Mouse (Mus musculus): ENCODE data around the gene Cdh5. TPM values are rescaled to one million over a fixed set of nuclear protein-coding genes. Genes with fewer than 3 reads are reported as not detected.
"Not testable (repeated sequence)": the region's sequence is repeated elsewhere in the genome, so short reads cannot be mapped to it uniquely, and the experiment has no call there.

Cdh5 gene
- polyA plus RNA-seq, 1 experiment from 2014 or later, result 9.2 TPM

DNA sequence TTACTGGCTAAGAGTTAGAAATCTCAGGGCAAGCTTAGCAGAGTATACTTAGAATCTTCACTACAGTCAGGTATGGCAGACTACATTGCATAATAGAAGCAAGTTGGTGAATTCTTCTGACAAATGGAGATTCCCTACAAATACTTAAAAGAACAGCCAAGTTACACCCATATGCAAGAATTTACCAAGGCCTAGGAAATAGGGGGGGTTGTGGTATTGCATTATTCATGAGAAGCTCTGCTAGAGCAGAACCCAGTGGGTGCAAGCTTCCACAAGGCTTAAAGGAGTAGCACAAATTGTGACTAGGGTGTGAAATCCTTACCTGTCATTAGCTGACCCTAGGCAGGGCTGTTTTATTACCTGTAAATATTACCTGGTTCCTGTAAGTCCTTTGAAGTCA lies 13.5 kb upstream of the Cdh5 start:
- H3K27ac ChIP-seq (ENCODE audit: low read length); H3K4me3 ChIP-seq (replicated peaks; ENCODE audit: low read length); H3K9me3 ChIP-seq (ENCODE audit: control insufficient read depth, low read length); H3K4me2 ChIP-seq (ENCODE audit: low read length); H3K4me1 ChIP-seq (replicated peaks; ENCODE audit: control insufficient read depth, insufficient read depth, low read length); H3K27me3 ChIP-seq (replicated peaks; ENCODE audit: control insufficient read depth, insufficient read depth, low read length); H3K36me3 ChIP-seq (ENCODE audit: control insufficient read depth, insufficient read depth); H3K9ac ChIP-seq (replicated peaks; ENCODE audit: low read depth, low read length); ATAC-seq: not testable (repeated sequence)

DNA sequence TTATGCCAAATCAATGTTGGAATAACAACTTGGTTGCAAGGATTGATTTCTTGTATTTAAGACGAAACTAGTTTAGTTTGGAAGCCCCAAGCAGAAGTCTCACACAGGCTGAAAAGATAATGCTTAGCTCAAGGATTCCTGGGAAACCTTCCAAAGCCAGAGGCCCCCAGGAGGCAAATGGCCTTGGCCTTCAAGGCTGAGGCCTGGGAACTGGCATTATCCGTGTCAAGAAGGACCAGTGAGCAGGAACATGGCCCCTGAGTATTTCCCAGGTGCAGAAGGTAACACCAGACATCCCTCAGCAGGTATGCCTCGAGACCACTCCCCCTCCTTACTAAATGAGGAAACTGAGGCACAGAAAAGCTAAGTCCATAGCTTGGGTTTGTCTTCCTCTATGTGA lies 12.5 kb upstream of the Cdh5 start:
- Histone ChIP-seq H3K27me3 (replicated peaks; ENCODE audit: control insufficient read depth, insufficient read depth, low read length) (no peaks in the 10 kb centered on the region), H3K27ac (ENCODE audit: low read length) (no peak overlapping the region), H3K9ac (replicated peaks; ENCODE audit: low read depth, low read length) (no peak overlapping the region), H3K4me1 (replicated peaks; ENCODE audit: control insufficient read depth, insufficient read depth, low read length) (0 out of 2 replicates have a peak, but pooled peaks cover 2% of the 10 kb centered on the region), H3K4me2 (ENCODE audit: low read length) (no peak overlapping the region), H3K9me3 (ENCODE audit: control insufficient read depth, low read length) (no peaks in the 10 kb centered on the region), H3K4me3 (replicated peaks; ENCODE audit: low read length) (no peak overlapping the region), H3K36me3 (ENCODE audit: control insufficient read depth, insufficient read depth) (no peaks in the 10 kb centered on the region)
- ATAC-seq, result no peak
- WGBS, result 75% methylated on average over 3 of the region's 3 CpGs

DNA sequence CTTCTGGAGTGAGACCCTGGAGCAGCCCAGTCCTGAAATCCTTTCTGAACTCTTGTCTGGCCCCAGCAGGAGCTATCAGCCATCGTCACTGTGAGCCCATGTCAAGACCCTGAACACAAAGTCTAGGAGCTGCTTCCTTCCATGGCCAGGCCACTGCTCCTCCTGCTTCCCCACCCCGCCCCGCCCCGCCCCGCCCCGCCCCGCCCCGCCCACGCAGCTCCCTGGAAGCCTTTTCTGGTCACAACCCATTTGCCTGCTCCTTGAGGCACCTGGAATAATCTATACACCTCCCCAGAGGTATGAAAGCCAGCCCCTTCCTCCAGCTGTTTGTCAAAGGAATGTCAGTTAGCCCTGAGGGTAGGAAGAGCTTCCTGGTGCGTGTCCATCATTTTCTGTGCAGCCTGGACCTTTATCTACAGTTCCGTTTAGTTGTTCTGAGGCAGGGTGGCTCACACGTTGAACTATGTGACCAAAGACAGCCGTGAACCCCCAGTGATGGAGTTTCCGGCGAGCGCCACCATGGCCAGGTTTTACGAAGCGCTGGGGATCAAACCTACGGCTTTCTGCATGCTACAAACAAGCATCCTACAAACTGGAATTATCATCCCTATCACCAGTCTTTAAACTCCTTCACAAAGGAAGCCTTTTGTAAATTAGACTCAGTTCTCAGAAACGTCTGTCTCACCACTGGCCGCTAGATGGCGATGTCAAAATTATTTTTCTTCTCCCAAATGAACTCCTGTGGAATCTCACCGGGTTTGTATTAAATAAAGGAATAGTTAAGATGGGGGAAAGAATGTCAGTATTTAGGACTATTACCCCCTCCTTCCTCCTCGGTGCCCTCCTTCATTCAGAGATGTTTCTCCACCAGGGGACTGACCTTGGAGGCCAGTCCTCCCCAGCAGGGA lies 10.2 kb upstream of the Cdh5 start:
- H3K9me3 ChIP-seq (ENCODE audit: control insufficient read depth, low read length); H3K4me3 ChIP-seq (replicated peaks; ENCODE audit: low read length); H3K9ac ChIP-seq (replicated peaks; ENCODE audit: low read depth, low read length); H3K4me1 ChIP-seq (replicated peaks; ENCODE audit: control insufficient read depth, insufficient read depth, low read length); H3K27ac ChIP-seq (ENCODE audit: low read length); H3K36me3 ChIP-seq (ENCODE audit: control insufficient read depth, insufficient read depth); ATAC-seq; H3K27me3 ChIP-seq (replicated peaks; ENCODE audit: control insufficient read depth, insufficient read depth, low read length): not testable (repeated sequence)
- WGBS, result 13% methylated on average over 24 of the region's 24 CpGs
- peak overlapping the region; percentile 26; the same call in 1 of the 2 replicates for H3K4me2 ChIP-seq (ENCODE audit: low read length)

DNA sequence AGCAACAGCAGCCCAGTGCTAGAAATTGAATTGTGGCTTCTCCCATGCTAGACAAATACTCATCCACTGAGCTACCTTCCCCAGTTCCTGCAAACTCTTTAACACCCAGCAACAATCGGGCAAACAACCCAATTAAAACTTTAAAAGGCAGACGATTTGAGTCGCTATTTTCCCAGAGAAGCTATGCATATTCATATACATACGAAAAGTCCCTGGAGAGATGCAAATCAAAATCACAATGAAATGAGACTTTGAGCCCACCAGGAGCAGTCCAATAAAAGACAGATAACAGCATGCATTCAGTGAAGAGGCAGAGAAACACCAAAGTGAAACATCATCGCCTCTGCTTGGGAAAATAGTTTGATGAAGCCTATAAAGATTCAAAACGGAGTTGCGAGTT lies 8.1 kb upstream of the Cdh5 start:
- Histone ChIP-seq H3K9me3 (ENCODE audit: control insufficient read depth, low read length) (no peaks in the 10 kb centered on the region), H3K4me1 (replicated peaks; ENCODE audit: control insufficient read depth, insufficient read depth, low read length) (0 out of 2 replicates have a peak, but pooled peaks cover 2% of the 10 kb centered on the region), H3K4me2 (ENCODE audit: low read length) (no peak overlapping the region), H3K27me3 (replicated peaks; ENCODE audit: control insufficient read depth, insufficient read depth, low read length) (no peaks in the 10 kb centered on the region), H3K27ac (ENCODE audit: low read length) (no peak overlapping the region), H3K36me3 (ENCODE audit: control insufficient read depth, insufficient read depth) (no peaks in the 10 kb centered on the region), H3K4me3 (replicated peaks; ENCODE audit: low read length) (no peak overlapping the region), H3K9ac (replicated peaks; ENCODE audit: low read depth, low read length) (no peak overlapping the region)
- no peak for ATAC-seq
- WGBS, result 33% methylated on average over 7 of the region's 7 CpGs

DNA sequence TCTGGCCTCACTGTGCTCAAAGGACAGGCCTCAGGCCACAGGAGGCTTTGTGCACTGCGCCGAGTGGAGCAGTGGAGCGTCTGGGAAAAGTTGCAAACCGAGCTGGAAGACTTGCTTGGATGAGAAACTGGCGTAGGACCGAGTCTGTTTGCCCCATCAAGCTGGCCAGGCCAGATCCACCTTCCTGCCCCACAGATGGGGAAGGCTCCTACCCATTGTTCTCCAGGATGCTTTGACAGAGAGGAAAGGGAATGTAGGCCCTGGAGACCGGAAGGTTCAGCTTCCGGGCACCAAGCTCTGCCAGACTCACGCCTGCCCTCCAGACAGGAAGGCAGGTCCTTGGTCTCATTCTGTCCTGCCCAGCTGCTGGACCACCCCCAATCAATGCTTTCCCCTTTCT lies 5.8 kb upstream of the Cdh5 start:
- no peak overlapping the region for H3K27ac ChIP-seq (ENCODE audit: low read length)
- H3K4me3 ChIP-seq (replicated peaks; ENCODE audit: low read length), result no peak overlapping the region
- 0 out of 2 replicates have a peak, but pooled peaks cover 7% of the 10 kb centered on the region for H3K4me1 ChIP-seq (replicated peaks; ENCODE audit: control insufficient read depth, insufficient read depth, low read length)
- H3K27me3 ChIP-seq (replicated peaks; ENCODE audit: control insufficient read depth, insufficient read depth, low read length), result no peaks in the 10 kb centered on the region
- ATAC-seq, result no peak
- no peaks in the 10 kb centered on the region for H3K9me3 ChIP-seq (ENCODE audit: control insufficient read depth, low read length)
- H3K9ac ChIP-seq (replicated peaks; ENCODE audit: low read depth, low read length), result no peak overlapping the region
- no peak overlapping the region for H3K4me2 ChIP-seq (ENCODE audit: low read length)
- H3K36me3 ChIP-seq (ENCODE audit: control insufficient read depth, insufficient read depth), result no peaks in the 10 kb centered on the region
- WGBS, result 76% methylated on average over 9 of the region's 9 CpGs

DNA sequence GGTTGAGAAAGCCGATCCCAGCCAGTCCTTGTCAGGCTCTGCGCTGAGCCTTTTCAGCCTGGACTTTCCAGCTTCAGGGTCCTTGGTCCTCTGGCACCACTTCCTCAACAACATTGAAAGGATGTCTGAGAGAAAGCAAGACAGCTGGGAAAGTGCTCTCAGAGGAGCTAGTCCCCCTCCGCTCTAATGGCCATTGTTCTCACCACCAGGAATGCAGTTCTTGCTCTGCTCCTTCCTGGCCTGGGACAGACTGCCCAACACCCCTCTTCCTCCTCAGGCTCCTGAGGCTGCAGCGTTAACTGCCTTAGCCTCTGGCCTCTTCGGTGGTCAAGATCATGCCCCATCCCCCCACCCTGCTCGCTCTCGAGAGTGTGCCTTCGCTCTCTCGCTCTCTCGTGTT lies 4.8 kb upstream of the Cdh5 start:
- Histone ChIP-seq H3K4me1 (replicated peaks; ENCODE audit: control insufficient read depth, insufficient read depth, low read length) (0 out of 2 replicates have a peak, but pooled peaks cover 5% of the 10 kb centered on the region), H3K9me3 (ENCODE audit: control insufficient read depth, low read length) (no peaks in the 10 kb centered on the region), H3K9ac (replicated peaks; ENCODE audit: low read depth, low read length) (no peak overlapping the region), H3K4me2 (ENCODE audit: low read length) (no peak overlapping the region), H3K4me3 (replicated peaks; ENCODE audit: low read length) (no peak overlapping the region), H3K27ac (ENCODE audit: low read length) (no peak overlapping the region), H3K36me3 (ENCODE audit: control insufficient read depth, insufficient read depth) (no peaks in the 10 kb centered on the region), H3K27me3 (replicated peaks; ENCODE audit: control insufficient read depth, insufficient read depth, low read length) (no peaks in the 10 kb centered on the region)
- no peak for ATAC-seq
- WGBS, result 73% methylated on average over 10 of the region's 10 CpGs

DNA sequence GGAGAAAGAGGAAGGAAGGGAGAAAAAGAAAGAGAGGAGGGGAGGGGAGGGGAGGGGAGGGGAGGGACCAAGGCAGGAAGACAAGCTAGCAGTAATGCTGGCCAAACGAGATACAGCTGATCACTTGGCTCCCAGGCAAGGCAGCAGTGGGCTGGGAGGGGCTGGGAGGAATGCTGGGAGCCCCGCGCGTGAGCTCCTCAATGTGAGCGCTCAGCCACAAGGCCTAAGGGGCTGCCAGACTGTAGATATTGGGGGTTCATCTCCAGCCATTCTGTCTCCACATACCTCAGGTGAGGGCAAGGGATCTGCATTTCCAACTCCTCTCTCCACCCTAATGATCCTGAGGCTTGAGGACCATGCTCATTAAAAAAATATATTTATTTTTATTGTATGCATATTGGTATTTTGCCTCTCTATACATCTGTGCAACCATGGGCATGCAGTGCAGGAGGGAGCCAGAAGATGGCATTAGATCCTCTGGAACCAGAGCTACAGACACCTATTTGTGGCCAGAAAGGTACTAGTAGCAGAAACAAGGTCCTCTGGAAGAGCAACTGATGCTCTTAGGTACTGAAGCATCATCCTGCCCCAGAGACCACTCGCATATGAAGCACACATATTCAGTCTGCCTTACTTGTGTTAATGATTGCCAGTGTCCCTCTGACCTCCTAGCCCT lies 2.6 kb upstream of the Cdh5 start:
- no peak overlapping the region for H3K4me2 ChIP-seq (ENCODE audit: low read length)
- H3K36me3 ChIP-seq (ENCODE audit: control insufficient read depth, insufficient read depth), result no peaks in the 10 kb centered on the region
- peak; percentile 65 for ATAC-seq
- 41% methylated on average over 6 of the region's 6 CpGs for WGBS
- H3K27me3 ChIP-seq (replicated peaks; ENCODE audit: control insufficient read depth, insufficient read depth, low read length), result no peaks in the 10 kb centered on the region
- H3K9ac ChIP-seq (replicated peaks; ENCODE audit: low read depth, low read length), result no peak overlapping the region
- H3K27ac ChIP-seq (ENCODE audit: low read length), result no peak overlapping the region
- no peaks in the 10 kb centered on the region for H3K9me3 ChIP-seq (ENCODE audit: control insufficient read depth, low read length)
- H3K4me1 ChIP-seq (replicated peaks; ENCODE audit: control insufficient read depth, insufficient read depth, low read length), result 0 out of 2 replicates have a peak, but pooled peaks cover 5% of the 10 kb centered on the region
- H3K4me3 ChIP-seq (replicated peaks; ENCODE audit: low read length), result no peak overlapping the region

DNA sequence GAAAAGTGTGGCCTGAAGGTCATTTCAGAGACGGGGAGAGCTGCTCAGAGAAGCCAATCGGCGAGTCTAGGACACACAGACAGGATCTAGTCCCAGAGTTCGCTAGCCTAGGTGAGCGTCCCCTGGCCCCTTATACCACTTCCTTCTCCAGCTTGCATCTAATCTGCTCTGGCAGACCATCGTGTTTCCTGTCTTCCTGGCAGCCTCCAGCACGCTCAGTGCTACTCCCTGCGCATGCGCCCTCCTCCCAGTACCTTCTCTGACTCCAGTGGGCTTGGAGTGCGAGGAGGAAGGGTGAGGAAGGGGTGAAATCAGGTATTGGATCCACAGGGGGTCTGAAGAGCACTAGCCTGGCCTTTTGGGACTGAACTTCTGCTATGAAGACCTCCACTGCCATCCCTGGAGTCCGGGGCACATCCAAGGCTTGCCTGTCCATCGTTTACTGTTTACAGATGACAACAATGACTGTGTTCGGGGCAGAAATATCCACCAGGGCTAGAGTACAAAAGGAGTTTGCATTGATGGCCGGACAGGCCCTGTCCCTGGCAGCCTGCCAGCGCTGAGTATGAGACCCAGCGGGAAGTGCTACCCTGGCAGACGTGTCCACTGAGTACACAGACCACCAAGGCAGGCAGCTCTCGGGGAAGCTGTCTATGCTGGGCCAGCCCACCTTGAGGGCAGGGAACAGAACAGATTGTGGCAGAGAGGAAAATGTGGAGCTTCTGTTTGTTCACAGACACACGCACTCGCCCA lies 1.9 kb upstream of the Cdh5 start:
- Histone ChIP-seq H3K27me3 (replicated peaks; ENCODE audit: control insufficient read depth, insufficient read depth, low read length) (no peaks in the 10 kb centered on the region), H3K4me3 (replicated peaks; ENCODE audit: low read length) (no peak overlapping the region), H3K4me1 (replicated peaks; ENCODE audit: control insufficient read depth, insufficient read depth, low read length) (0 out of 2 replicates have a peak, but pooled peaks cover 5% of the 10 kb centered on the region), H3K4me2 (ENCODE audit: low read length) (no peak overlapping the region), H3K9me3 (ENCODE audit: control insufficient read depth, low read length) (no peaks in the 10 kb centered on the region), H3K36me3 (ENCODE audit: control insufficient read depth, insufficient read depth) (no peaks in the 10 kb centered on the region), H3K27ac (ENCODE audit: low read length) (no peak overlapping the region), H3K9ac (replicated peaks; ENCODE audit: low read depth, low read length) (no peak overlapping the region)
- 57% methylated on average over 20 of the region's 20 CpGs for WGBS
- ATAC-seq, result peak; percentile 23; the same call in 1 of the 2 replicates

DNA sequence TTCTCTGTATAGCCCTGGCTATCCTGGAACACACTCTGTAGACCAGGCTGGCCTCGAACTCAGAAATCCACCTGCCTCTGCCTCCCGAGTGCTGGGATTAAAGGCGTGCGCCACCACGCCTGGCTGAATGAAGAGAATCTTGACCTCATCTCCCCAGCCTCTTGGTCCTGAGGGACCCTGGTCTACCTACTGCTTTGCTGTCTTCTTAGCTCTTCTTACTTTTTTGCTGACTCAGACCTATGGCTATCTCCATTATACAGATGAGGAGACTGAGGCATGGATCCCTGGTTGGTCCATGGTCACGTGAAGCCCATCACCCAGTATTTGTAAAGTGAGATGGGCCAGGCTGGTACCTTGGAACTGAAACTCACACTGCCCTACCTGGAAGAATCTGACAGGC lies 701 bp upstream of the Cdh5 start:
- H3K27ac ChIP-seq (ENCODE audit: low read length); H3K9me3 ChIP-seq (ENCODE audit: control insufficient read depth, low read length); H3K27me3 ChIP-seq (replicated peaks; ENCODE audit: control insufficient read depth, insufficient read depth, low read length); H3K36me3 ChIP-seq (ENCODE audit: control insufficient read depth, insufficient read depth); H3K9ac ChIP-seq (replicated peaks; ENCODE audit: low read depth, low read length); ATAC-seq; H3K4me2 ChIP-seq (ENCODE audit: low read length); H3K4me1 ChIP-seq (replicated peaks; ENCODE audit: control insufficient read depth, insufficient read depth, low read length); H3K4me3 ChIP-seq (replicated peaks; ENCODE audit: low read length): not testable (repeated sequence)
- 89% methylated on average over 5 of the region's 6 CpGs for WGBS

All from forebrain, embryonic 16.5 days (tissue).